Mouse (Mus musculus): ENCODE measurements at regions not wholly inside any gene's neighbourhood (a gene's known extent, or its start where the extent isn't known, plus 50 kb on each side); places are given as distances from the start of the nearest gene placed in this dataset.
A peak's percentile ranks its signal among the peaks of the same experiment; 100 is the strongest.

DNA sequence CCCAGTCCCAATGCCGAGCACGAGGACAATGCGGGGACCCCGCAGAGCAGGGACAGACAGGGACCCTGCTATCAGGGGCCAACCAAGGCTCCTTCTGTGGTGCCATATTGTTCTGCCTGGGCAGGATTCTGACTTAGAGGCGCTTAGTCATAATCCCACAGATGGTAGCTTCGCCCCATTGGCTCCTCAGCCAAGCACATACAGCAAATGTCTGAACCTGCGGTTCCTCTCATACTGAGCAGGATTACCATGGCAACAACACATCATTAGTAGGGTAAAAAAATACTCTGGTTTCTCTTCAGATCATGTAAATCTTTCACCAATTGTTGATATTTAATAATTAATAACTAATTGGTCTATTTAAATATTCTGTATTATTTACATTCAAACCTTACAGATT is 2140.3 kb upstream of the Cdh20 start:
- 61% methylated on average over 7 of the region's 7 CpGs for WGBS (ENCODE audit: insufficient replicate concordance)
- peak; percentile 100 for ATAC-seq (ENCODE audit: low read depth)
- H3K36me3 ChIP-seq (ENCODE audit: control insufficient read depth, insufficient read depth) = no peaks in the 10 kb centered on the region
- no peaks in the 10 kb centered on the region for H3K9me3 ChIP-seq (replicated peaks; ENCODE audit: control insufficient read depth, low read length)
- no peaks in the 10 kb centered on the region for H3K27me3 ChIP-seq (ENCODE audit: control insufficient read depth, insufficient read depth, low read depth, low read length)
- no peaks in the 10 kb centered on the region for H3K4me1 ChIP-seq (ENCODE audit: control insufficient read depth, low read depth, low read length)
- no peak overlapping the region for H3K27ac ChIP-seq (ENCODE audit: low read length)
- H3K4me3 ChIP-seq (ENCODE audit: low read depth, low read length) = no peak overlapping the region
- H3K4me2 ChIP-seq (ENCODE audit: low read depth, low read length) = no peak overlapping the region
- H3K9ac ChIP-seq (ENCODE audit: low read depth, low read length) = no peak overlapping the region

- H3K9me3 ChIP-seq (replicated peaks; ENCODE audit: control insufficient read depth, low read length) = no peaks in the 10 kb centered on the region
- WGBS (ENCODE audit: insufficient replicate concordance) = 29% methylated on average over 1 of the region's 1 CpGs
- H3K36me3 ChIP-seq (ENCODE audit: control insufficient read depth, insufficient read depth) = no peaks in the 10 kb centered on the region
- H3K27me3 ChIP-seq (ENCODE audit: control insufficient read depth, insufficient read depth, low read depth, low read length) = no peaks in the 10 kb centered on the region
- no peak overlapping the region for H3K27ac ChIP-seq (ENCODE audit: low read length)
- no peak overlapping the region for H3K4me3 ChIP-seq (ENCODE audit: low read depth, low read length)
- no peak for ATAC-seq (ENCODE audit: low read depth)
- H3K4me2 ChIP-seq (ENCODE audit: low read depth, low read length) = no peak overlapping the region
- no peak overlapping the region for H3K9ac ChIP-seq (ENCODE audit: low read depth, low read length)
- H3K4me1 ChIP-seq (ENCODE audit: control insufficient read depth, low read depth, low read length) = no peaks in the 10 kb centered on the region
Observed at GRCm38 (mm10) chr1:102644379-102644778, 2123.9 kb upstream of the Cdh20 start.

- Histone ChIP-seq H3K36me3 (ENCODE audit: control insufficient read depth, insufficient read depth) (no peaks in the 10 kb centered on the region), H3K9ac (ENCODE audit: low read depth, low read length) (no peak overlapping the region), H3K4me1 (ENCODE audit: control insufficient read depth, low read depth, low read length) (no peaks in the 10 kb centered on the region), H3K4me3 (ENCODE audit: low read depth, low read length) (no peak overlapping the region), H3K9me3 (replicated peaks; ENCODE audit: control insufficient read depth, low read length) (no peaks in the 10 kb centered on the region), H3K4me2 (ENCODE audit: low read depth, low read length) (no peak overlapping the region), H3K27ac (ENCODE audit: low read length) (no peak overlapping the region), H3K27me3 (ENCODE audit: control insufficient read depth, insufficient read depth, low read depth, low read length) (no peaks in the 10 kb centered on the region)
- no peak for ATAC-seq (ENCODE audit: low read depth)
- 44% methylated on average over 2 of the region's 2 CpGs for WGBS (ENCODE audit: insufficient replicate concordance)
Observed at GRCm38 (mm10) chr1:102687367-102688070, 2080.8 kb upstream of the Cdh20 start.

- no peaks in the 10 kb centered on the region for H3K36me3 ChIP-seq (ENCODE audit: control insufficient read depth, insufficient read depth)
- WGBS (ENCODE audit: insufficient replicate concordance) = 49% methylated on average over 2 of the region's 2 CpGs
- no peak overlapping the region for H3K9ac ChIP-seq (ENCODE audit: low read depth, low read length)
- no peak overlapping the region for H3K27ac ChIP-seq (ENCODE audit: low read length)
- ATAC-seq (ENCODE audit: low read depth) = no peak
- H3K9me3 ChIP-seq (replicated peaks; ENCODE audit: control insufficient read depth, low read length) = no peaks in the 10 kb centered on the region
- H3K4me1 ChIP-seq (ENCODE audit: control insufficient read depth, low read depth, low read length) = no peaks in the 10 kb centered on the region
- H3K4me3 ChIP-seq (ENCODE audit: low read depth, low read length) = no peak overlapping the region
- H3K4me2 ChIP-seq (ENCODE audit: low read depth, low read length) = no peak overlapping the region
- no peaks in the 10 kb centered on the region for H3K27me3 ChIP-seq (ENCODE audit: control insufficient read depth, insufficient read depth, low read depth, low read length)
Observed at GRCm38 (mm10) chr1:102716459-102716858, 2051.9 kb upstream of the Cdh20 start.

GRCm38 (mm10) chr1:102733991-102734390 is 2034.3 kb upstream of the Cdh20 start:
- no peaks in the 10 kb centered on the region for H3K4me1 ChIP-seq (ENCODE audit: control insufficient read depth, low read depth, low read length)
- no peak overlapping the region for H3K4me3 ChIP-seq (ENCODE audit: low read depth, low read length)
- H3K9me3 ChIP-seq (replicated peaks; ENCODE audit: control insufficient read depth, low read length) = no peaks in the 10 kb centered on the region
- H3K36me3 ChIP-seq (ENCODE audit: control insufficient read depth, insufficient read depth) = no peaks in the 10 kb centered on the region
- H3K27me3 ChIP-seq (ENCODE audit: control insufficient read depth, insufficient read depth, low read depth, low read length) = no peaks in the 10 kb centered on the region
- H3K9ac ChIP-seq (ENCODE audit: low read depth, low read length) = no peak overlapping the region
- H3K27ac ChIP-seq (ENCODE audit: low read length) = no peak overlapping the region
- 78% methylated on average over 1 of the region's 1 CpGs for WGBS (ENCODE audit: insufficient replicate concordance)
- no peak overlapping the region for H3K4me2 ChIP-seq (ENCODE audit: low read depth, low read length)
- ATAC-seq (ENCODE audit: low read depth) = no peak

GRCm38 (mm10) chr1:102735392-102735791 is 2032.9 kb upstream of the Cdh20 start:
- 42% methylated on average over 3 of the region's 3 CpGs for WGBS (ENCODE audit: insufficient replicate concordance)
- ATAC-seq (ENCODE audit: low read depth) = no peak
- Histone ChIP-seq H3K4me2 (ENCODE audit: low read depth, low read length) (no peak overlapping the region), H3K4me3 (ENCODE audit: low read depth, low read length) (no peak overlapping the region), H3K4me1 (ENCODE audit: control insufficient read depth, low read depth, low read length) (no peaks in the 10 kb centered on the region), H3K9ac (ENCODE audit: low read depth, low read length) (no peak overlapping the region), H3K27ac (ENCODE audit: low read length) (no peak overlapping the region), H3K9me3 (replicated peaks; ENCODE audit: control insufficient read depth, low read length) (no peaks in the 10 kb centered on the region), H3K36me3 (ENCODE audit: control insufficient read depth, insufficient read depth) (no peaks in the 10 kb centered on the region), H3K27me3 (ENCODE audit: control insufficient read depth, insufficient read depth, low read depth, low read length) (no peaks in the 10 kb centered on the region)

DNA sequence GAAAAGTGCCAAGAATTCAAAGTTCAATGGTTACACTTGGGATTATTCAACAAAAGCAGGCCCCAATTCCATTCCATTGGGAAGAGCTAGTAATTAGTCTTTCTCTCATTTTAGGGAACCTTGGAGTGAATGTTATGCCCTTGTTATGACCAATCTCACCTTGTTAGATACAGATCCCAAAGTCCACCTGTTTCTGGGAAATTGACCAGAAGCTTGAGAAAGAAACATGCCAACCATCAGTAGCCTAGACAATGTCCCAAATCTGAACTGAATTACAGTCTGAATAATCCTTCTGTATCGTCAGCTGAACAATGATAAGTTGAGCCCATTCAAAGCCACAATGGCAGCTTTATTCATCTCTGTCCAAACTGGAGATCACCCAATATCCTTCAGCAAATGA is 2010.4 kb upstream of the Cdh20 start:
- no peaks in the 10 kb centered on the region for H3K36me3 ChIP-seq (ENCODE audit: control insufficient read depth, insufficient read depth)

More for the DNA sequence above, 2010.4 kb upstream of the Cdh20 start:
- no peak for ATAC-seq (ENCODE audit: low read depth)
- WGBS (ENCODE audit: insufficient replicate concordance) = 62% methylated on average over 1 of the region's 1 CpGs
- Histone ChIP-seq H3K4me2 (ENCODE audit: low read depth, low read length) (no peak overlapping the region), H3K27ac (ENCODE audit: low read length) (no peak overlapping the region), H3K9ac (ENCODE audit: low read depth, low read length) (no peak overlapping the region), H3K4me3 (ENCODE audit: low read depth, low read length) (no peak overlapping the region), H3K4me1 (ENCODE audit: control insufficient read depth, low read depth, low read length) (no peaks in the 10 kb centered on the region), H3K27me3 (ENCODE audit: control insufficient read depth, insufficient read depth, low read depth, low read length) (no peaks in the 10 kb centered on the region), H3K9me3 (replicated peaks; ENCODE audit: control insufficient read depth, low read length) (no peaks in the 10 kb centered on the region; the same call in 1 of the 2 replicates)
